In genomic region chr8:6350052-6350451, GRCm38 (mm10) we compare ENCODE assay signal across 17 mouse cellular contexts.
DNase-seq lines count a peak whose midpoint lies in the region; ATAC-seq and TF ChIP-seq lines count a peak whose summit lies in the region.
"Had no signal": no experiment of that assay in that cellular context is flagged by ENCODE, and none has a peak within 500 bp of the region (broad histone marks: within the 10 kb centered on the region; RNA-seq: fewer than 3 reads in every experiment).

No protein-coding gene starts in this region.

- TF ChIP-seq CTCF in gastrocnemius, adult 2 months (IDR thresholded peaks at IDR 0.05) = no peak

- intact Hi-C loops in gastrocnemius, adult 2 months (cut with DNase I) = no loop called here

- H3K9me3 ChIP-seq in hindbrain, embryonic 11.5 days (ENCODE audit: control insufficient read depth, low read length) = no peaks in the 10 kb centered on the region
- H3K9me3 ChIP-seq in hindbrain, embryonic 10.5 days = no peaks in the 10 kb centered on the region
- no peaks in the 10 kb centered on the region for H3K9me3 ChIP-seq in forebrain, embryonic 16.5 days (ENCODE audit: control insufficient read depth, low read length)
- H3K9me3 ChIP-seq in midbrain, embryonic 12.5 days = no peaks in the 10 kb centered on the region
- H3K9me3 ChIP-seq: embryonic facial prominence, embryonic 15.5 days; limb, embryonic 15.5 days; megakaryocyte, embryonic 14.5 days had no signal

- H3K9ac ChIP-seq in hindbrain, embryonic 11.5 days (ENCODE audit: low read depth, low read length) = no peak overlapping the region
- H3K9ac ChIP-seq in forebrain, embryonic 16.5 days (replicated peaks; ENCODE audit: low read depth, low read length) = no peak overlapping the region
- no peak overlapping the region for H3K9ac ChIP-seq in midbrain, embryonic 12.5 days (replicated peaks)
- H3K9ac ChIP-seq: embryonic facial prominence, embryonic 15.5 days; limb, embryonic 15.5 days had no signal

- H3K27me3 ChIP-seq in hindbrain, embryonic 11.5 days (ENCODE audit: control insufficient read depth, insufficient read depth, low read length) = no peaks in the 10 kb centered on the region
- H3K27me3 ChIP-seq in hindbrain, embryonic 10.5 days (ENCODE audit: insufficient read depth, poor library complexity, severe bottlenecking) = no peaks in the 10 kb centered on the region
- no peaks in the 10 kb centered on the region for H3K27me3 ChIP-seq in forebrain, embryonic 16.5 days (replicated peaks; ENCODE audit: control insufficient read depth, insufficient read depth, low read length)
- H3K27me3 ChIP-seq in midbrain, embryonic 12.5 days = no peaks in the 10 kb centered on the region
- H3K27me3 ChIP-seq: embryonic facial prominence, embryonic 15.5 days; limb, embryonic 15.5 days; megakaryocyte, embryonic 14.5 days had no signal

- WGBS in hindbrain, embryonic 11.5 days = 81% methylated on average over 1 of the region's 1 CpGs
- 91% methylated on average over 1 of the region's 1 CpGs for WGBS in hindbrain, embryonic 10.5 days
- WGBS in forebrain, embryonic 16.5 days = 40% methylated on average over 1 of the region's 1 CpGs
- 79% methylated on average over 1 of the region's 1 CpGs for WGBS in midbrain, embryonic 12.5 days

- no peak overlapping the region for H3K4me2 ChIP-seq in hindbrain, embryonic 11.5 days (replicated peaks; ENCODE audit: low read depth, low read length)
- no peak overlapping the region for H3K4me2 ChIP-seq in forebrain, embryonic 16.5 days (ENCODE audit: low read length)
- H3K4me2 ChIP-seq in midbrain, embryonic 12.5 days (replicated peaks) = no peak overlapping the region
- H3K4me2 ChIP-seq: embryonic facial prominence, embryonic 15.5 days; limb, embryonic 15.5 days had no signal

- H3K36me3 ChIP-seq in hindbrain, embryonic 11.5 days (ENCODE audit: control insufficient read depth, insufficient read depth, low read length) = no peaks in the 10 kb centered on the region
- no peaks in the 10 kb centered on the region for H3K36me3 ChIP-seq in hindbrain, embryonic 10.5 days
- no peaks in the 10 kb centered on the region for H3K36me3 ChIP-seq in forebrain, embryonic 16.5 days (ENCODE audit: control insufficient read depth, insufficient read depth)
- no peaks in the 10 kb centered on the region for H3K36me3 ChIP-seq in midbrain, embryonic 12.5 days
- H3K36me3 ChIP-seq: embryonic facial prominence, embryonic 15.5 days; limb, embryonic 15.5 days had no signal

- ATAC-seq in hindbrain, embryonic 11.5 days (ENCODE audit: low FRiP score) = peak; percentile 63
- ATAC-seq in forebrain, embryonic 16.5 days = peak; percentile 97
- peak; percentile 75 for ATAC-seq in midbrain, embryonic 12.5 days (ENCODE audit: low FRiP score, low read depth)

- no peak overlapping the region for H3K27ac ChIP-seq in hindbrain, embryonic 11.5 days (ENCODE audit: low read depth, low read length)
- H3K27ac ChIP-seq in hindbrain, embryonic 10.5 days = no peak overlapping the region
- no peak overlapping the region for H3K27ac ChIP-seq in forebrain, embryonic 16.5 days (ENCODE audit: low read length)
- no peak overlapping the region for H3K27ac ChIP-seq in midbrain, embryonic 12.5 days (replicated peaks)
- H3K27ac ChIP-seq in gastrocnemius, adult 2 months = no peak overlapping the region
- H3K27ac ChIP-seq: embryonic facial prominence, embryonic 15.5 days; heart, adult 2 months; limb, embryonic 15.5 days had no signal

- H3K4me3 ChIP-seq in hindbrain, embryonic 11.5 days (ENCODE audit: low read depth, low read length) = no peak overlapping the region
- no peak overlapping the region for H3K4me3 ChIP-seq in hindbrain, embryonic 10.5 days
- H3K4me3 ChIP-seq in forebrain, embryonic 16.5 days (replicated peaks; ENCODE audit: low read length) = no peak overlapping the region
- no peak overlapping the region for H3K4me3 ChIP-seq in midbrain, embryonic 12.5 days
- H3K4me3 ChIP-seq in gastrocnemius, adult 2 months = no peak overlapping the region
- H3K4me3 ChIP-seq: embryonic facial prominence, embryonic 15.5 days; heart, adult 2 months; limb, embryonic 15.5 days; megakaryocyte, embryonic 14.5 days had no signal

- no peaks in the 10 kb centered on the region for H3K4me1 ChIP-seq in hindbrain, embryonic 11.5 days (replicated peaks; ENCODE audit: control insufficient read depth, insufficient read depth, low read length)
- no peaks in the 10 kb centered on the region for H3K4me1 ChIP-seq in hindbrain, embryonic 10.5 days (replicated peaks)
- no peaks in the 10 kb centered on the region for H3K4me1 ChIP-seq in forebrain, embryonic 16.5 days (replicated peaks; ENCODE audit: control insufficient read depth, insufficient read depth, low read length)
- H3K4me1 ChIP-seq in midbrain, embryonic 12.5 days = no peaks in the 10 kb centered on the region
- H3K4me1 ChIP-seq: embryonic facial prominence, embryonic 15.5 days; limb, embryonic 15.5 days; megakaryocyte, embryonic 14.5 days had no signal

- no peak for DNase-seq in hindbrain, embryonic 11.5 days (ENCODE audit: low spot score)
- DNase-seq in hindbrain, embryonic 10.5 days (ENCODE audit: low spot score) = no peak
- peak; percentile 21 for DNase-seq in adipocyte (ENCODE audit: low spot score)
- no peak for DNase-seq in T-cell, adult 2 months (ENCODE audit: low spot score)
- DNase-seq in gastrocnemius, adult 2 months = no peak
- no peak for DNase-seq in right cerebral cortex, postnatal 36 days (ENCODE audit: low spot score in 2 of 2)
- DNase-seq: heart, adult 2 months; heart, postnatal 10 days; kidney, adult 11 months; lung, adult 2 months; right cerebral cortex, postnatal 14 days; thymus, postnatal 25 days had no signal
